24 mouse cellular contexts compared by ENCODE assay signal in genomic region chr4:84056863-84057502, GRCm38 (mm10).
DNase-seq lines count a peak whose midpoint lies in the region; ATAC-seq and TF ChIP-seq lines count a peak whose summit lies in the region.
"Had no signal": no experiment of that assay in that cellular context is flagged by ENCODE, and none has a peak within 500 bp of the region (broad histone marks: within the 10 kb centered on the region; RNA-seq: fewer than 3 reads in every experiment).

No protein-coding gene starts in this region.

- H3K4me2 ChIP-seq in embryonic facial prominence, embryonic 14.5 days (ENCODE audit: low read depth, low read length) = no peak overlapping the region
- H3K4me2 ChIP-seq in heart, postnatal 0 days (ENCODE audit: low read depth, low read length) = no peak overlapping the region
- no peak overlapping the region for H3K4me2 ChIP-seq in lung, embryonic 16.5 days (ENCODE audit: low read depth, low read length)
- H3K4me2 ChIP-seq: forebrain, embryonic 15.5 days; heart, embryonic 11.5 days; hindbrain, embryonic 15.5 days; limb, embryonic 12.5 days; midbrain, embryonic 13.5 days; neural tube, embryonic 13.5 days had no signal

- H3K9me3 ChIP-seq in embryonic facial prominence, embryonic 14.5 days (ENCODE audit: control insufficient read depth, low read length) = no peaks in the 10 kb centered on the region
- no peaks in the 10 kb centered on the region for H3K9me3 ChIP-seq in embryonic facial prominence, embryonic 10.5 days
- no peaks in the 10 kb centered on the region for H3K9me3 ChIP-seq in heart, postnatal 0 days (replicated peaks; ENCODE audit: control insufficient read depth, low read length)
- H3K9me3 ChIP-seq in lung, embryonic 16.5 days (ENCODE audit: control insufficient read depth, low read length) = no peaks in the 10 kb centered on the region
- H3K9me3 ChIP-seq: forebrain, embryonic 15.5 days; hindbrain, embryonic 10.5 days; hindbrain, embryonic 15.5 days; limb, embryonic 12.5 days; midbrain, embryonic 13.5 days; neural tube, embryonic 13.5 days had no signal

- H3K4me1 ChIP-seq in embryonic facial prominence, embryonic 14.5 days (ENCODE audit: control insufficient read depth, insufficient read depth, low read length) = 0 out of 2 replicates have a peak, but pooled peaks cover 7% of the 10 kb centered on the region
- no peaks in the 10 kb centered on the region for H3K4me1 ChIP-seq in embryonic facial prominence, embryonic 10.5 days
- H3K4me1 ChIP-seq in heart, postnatal 0 days (ENCODE audit: control insufficient read depth, insufficient read depth) = no peaks in the 10 kb centered on the region
- no peaks in the 10 kb centered on the region; the same call in 1 of the 2 replicates for H3K4me1 ChIP-seq in lung, embryonic 16.5 days (replicated peaks; ENCODE audit: control insufficient read depth, insufficient read depth, low read length)
- H3K4me1 ChIP-seq in embryonic fibroblast, embryonic 13.5 days (ENCODE audit: control insufficient read depth, insufficient read depth, low read length) = peaks cover 4% of the 10 kb centered on the region; the same call in 1 of the 2 replicates
- H3K4me1 ChIP-seq: forebrain, embryonic 15.5 days; hindbrain, embryonic 10.5 days; hindbrain, embryonic 15.5 days; limb, embryonic 12.5 days; midbrain, embryonic 13.5 days; neural tube, embryonic 13.5 days had no signal

- TF ChIP-seq EP300 in heart, postnatal 0 days (IDR thresholded peaks at IDR 0.05; ENCODE audit: low read depth) = no peak

- ATAC-seq in embryonic facial prominence, embryonic 14.5 days (ENCODE audit: low read depth) = no peak
- no peak for ATAC-seq in heart, postnatal 0 days (ENCODE audit: insufficient read depth, low read depth)
- peak; percentile 72 for ATAC-seq in lung, embryonic 16.5 days (ENCODE audit: low read depth)
- ATAC-seq: forebrain, embryonic 15.5 days; inflammation-experienced regulatory T-cells, adult 6 months; midbrain, embryonic 13.5 days had no signal

- no peak for TF ChIP-seq CTCF in heart, postnatal 0 days (IDR thresholded peaks at IDR 0.05; ENCODE audit: low read depth)
- no peak for TF ChIP-seq CTCF in embryonic fibroblast, embryonic 13.5 days (IDR thresholded peaks at IDR 0.05; ENCODE audit: borderline replicate concordance, insufficient read depth, low read length)

- no peak overlapping the region for H3K4me3 ChIP-seq in embryonic facial prominence, embryonic 14.5 days (ENCODE audit: low read depth, low read length)
- no peak overlapping the region for H3K4me3 ChIP-seq in embryonic facial prominence, embryonic 10.5 days
- H3K4me3 ChIP-seq in heart, postnatal 0 days (ENCODE audit: low read depth, low read length) = no peak overlapping the region
- no peak overlapping the region for H3K4me3 ChIP-seq in lung, embryonic 16.5 days (ENCODE audit: low read length)
- no peak overlapping the region for H3K4me3 ChIP-seq in embryonic fibroblast, embryonic 13.5 days (ENCODE audit: insufficient read depth, low read length)
- H3K4me3 ChIP-seq: forebrain, embryonic 15.5 days; hindbrain, embryonic 10.5 days; hindbrain, embryonic 15.5 days; limb, embryonic 12.5 days; midbrain, embryonic 13.5 days; neural tube, embryonic 13.5 days had no signal

- H3K27ac ChIP-seq in embryonic facial prominence, embryonic 14.5 days (replicated peaks; ENCODE audit: low read depth, low read length) = no peak overlapping the region
- no peak overlapping the region for H3K27ac ChIP-seq in embryonic facial prominence, embryonic 10.5 days (replicated peaks)
- no peak overlapping the region for H3K27ac ChIP-seq in heart, postnatal 0 days (ENCODE audit: low read depth)
- no peak overlapping the region for H3K27ac ChIP-seq in lung, embryonic 16.5 days (ENCODE audit: low read length)
- H3K27ac ChIP-seq in embryonic fibroblast, embryonic 13.5 days (ENCODE audit: insufficient read depth, low read length) = peak overlapping the region; percentile 47
- H3K27ac ChIP-seq: forebrain, embryonic 15.5 days; hindbrain, embryonic 10.5 days; hindbrain, embryonic 15.5 days; limb, embryonic 12.5 days; macrophage; midbrain, embryonic 13.5 days; neural tube, embryonic 13.5 days had no signal

- peak; percentile 71 for DNase-seq in embryonic facial prominence, embryonic 14.5 days (ENCODE audit: low spot score)
- no peak for DNase-seq in embryonic facial prominence, embryonic 10.5 days (ENCODE audit: low spot score)
- peak; percentile 9 for DNase-seq in heart, postnatal 0 days (ENCODE audit: low spot score)
- no peak for DNase-seq in heart, adult 9 months (ENCODE audit: low spot score in 2 of 2)
- no peak for DNase-seq in lung, postnatal 4 days
- no peak for DNase-seq in layer of hippocampus, adult 9-11 months
- DNase-seq: adrenal gland, postnatal 14 days; cerebellum, adult 18-20 months; cerebellum, postnatal 10 days; gastrocnemius, postnatal 10 days; heart, postnatal 10 days; kidney, adult 8-10 months; kidney, postnatal 10 days had no signal

- no peaks in the 10 kb centered on the region for H3K27me3 ChIP-seq in embryonic facial prominence, embryonic 14.5 days (replicated peaks; ENCODE audit: control insufficient read depth, insufficient read depth, low read length)
- 0 out of 2 replicates have a peak, but pooled peaks cover 6% of the 10 kb centered on the region for H3K27me3 ChIP-seq in embryonic facial prominence, embryonic 10.5 days (replicated peaks; ENCODE audit: low read depth, poor library complexity, severe bottlenecking)
- H3K27me3 ChIP-seq in heart, postnatal 0 days (ENCODE audit: control insufficient read depth, insufficient read depth, low read length) = no peaks in the 10 kb centered on the region
- no peaks in the 10 kb centered on the region for H3K27me3 ChIP-seq in lung, embryonic 16.5 days (ENCODE audit: control insufficient read depth, insufficient read depth, low read depth, low read length)
- H3K27me3 ChIP-seq: forebrain, embryonic 15.5 days; hindbrain, embryonic 15.5 days; limb, embryonic 12.5 days; neural tube, embryonic 13.5 days had no signal

- WGBS in embryonic facial prominence, embryonic 14.5 days = 63% methylated on average over 6 of the region's 6 CpGs
- WGBS in embryonic facial prominence, embryonic 10.5 days = 87% methylated on average over 6 of the region's 6 CpGs
- WGBS in heart, postnatal 0 days = 53% methylated on average over 6 of the region's 6 CpGs
- WGBS in lung, embryonic 16.5 days = 49% methylated on average over 6 of the region's 6 CpGs

- H3K36me3 ChIP-seq in embryonic facial prominence, embryonic 14.5 days (ENCODE audit: control insufficient read depth, insufficient read depth, low read length) = no peaks in the 10 kb centered on the region
- no peaks in the 10 kb centered on the region for H3K36me3 ChIP-seq in embryonic facial prominence, embryonic 10.5 days (replicated peaks)
- H3K36me3 ChIP-seq in heart, postnatal 0 days (replicated peaks; ENCODE audit: control insufficient read depth, insufficient read depth, low read length) = no peaks in the 10 kb centered on the region
- H3K36me3 ChIP-seq in lung, embryonic 16.5 days (ENCODE audit: control insufficient read depth, insufficient read depth, low read length) = no peaks in the 10 kb centered on the region
- H3K36me3 ChIP-seq: forebrain, embryonic 15.5 days; hindbrain, embryonic 10.5 days; hindbrain, embryonic 15.5 days; limb, embryonic 12.5 days; midbrain, embryonic 13.5 days; neural tube, embryonic 13.5 days had no signal

- no peak for TF ChIP-seq POLR2A in embryonic fibroblast, embryonic 13.5 days (IDR thresholded peaks at IDR 0.05; ENCODE audit: low read depth, low read length)

- no peak overlapping the region for H3K9ac ChIP-seq in embryonic facial prominence, embryonic 14.5 days (ENCODE audit: low read depth, low read length)
- no peak overlapping the region for H3K9ac ChIP-seq in heart, postnatal 0 days (replicated peaks; ENCODE audit: low read depth, low read length)
- H3K9ac ChIP-seq in lung, embryonic 16.5 days (ENCODE audit: low read length) = no peak overlapping the region
- H3K9ac ChIP-seq: forebrain, embryonic 15.5 days; hindbrain, embryonic 15.5 days; limb, embryonic 12.5 days; midbrain, embryonic 13.5 days; neural tube, embryonic 13.5 days had no signal

Comparison
In these comparisons a context has a peak if more than half of its experiments do, and no peak if none do; other contexts are left out.
1. DNase-seq: peak in embryonic facial prominence, embryonic 14.5 days (single experiment) and heart, postnatal 0 days (single experiment); none in embryonic facial prominence, embryonic 10.5 days (single experiment), heart, adult 9 months (0 of 2), lung, postnatal 4 days (0 of 2) and layer of hippocampus, adult 9-11 months (single experiment).